Mouse (Mus musculus) activated CD4-positive, CD25-positive, alpha-beta regulatory T cell, adult 4 months (primary cell): Measurements from ENCODE around the gene Akap7. TPM values are rescaled to one million over a fixed set of nuclear protein-coding genes. Genes with fewer than 3 reads are reported as not detected.

Experiments
- ATAC-seq: one replicate; pipeline ENCODE4 v1.8.0; 2017
- polyA plus RNA-seq, 2 experiments: library from polyadenylated mRNA; unstranded; fragments of 100-300 nt; shearing (Covaris generic); gene quantifications; one replicate each; pipeline ENCODE4 v1.2.1; 2017

Akap7 gene
- polyA plus RNA-seq: 1 to 10 TPM; 4.1 to 5.4 TPM

GRCm38 (mm10) chr10:25307770-25308169, at the start of gene Akap7:
TSS of gene Akap7 (minus strand) at chr10:25307870.
- no peak for ATAC-seq

- ATAC-seq: no peak
Observed at GRCm38 (mm10) chr10:25354390-25354789, 46.7 kb upstream of the Akap7 start.

- no peak for ATAC-seq
Observed at GRCm38 (mm10) chr10:25353941-25354340, 46.3 kb upstream of the Akap7 start.

- ATAC-seq: no peak
Observed at GRCm38 (mm10) chr10:25342801-25343200, 35.1 kb upstream of the Akap7 start.

GRCm38 (mm10) chr10:25340675-25341074, 33.0 kb upstream of the Akap7 start:
- no peak for ATAC-seq

GRCm38 (mm10) chr10:25333390-25334079, 25.9 kb upstream of the Akap7 start:
- no peak for ATAC-seq

- ATAC-seq: peak; percentile 46
Observed at GRCm38 (mm10) chr10:25331321-25332049, 23.8 kb upstream of the Akap7 start.

GRCm38 (mm10) chr10:25330094-25330493, 22.4 kb upstream of the Akap7 start:
- no peak for ATAC-seq

GRCm38 (mm10) chr10:25327511-25327910, 19.8 kb upstream of the Akap7 start:
- no peak for ATAC-seq

- no peak for ATAC-seq
Observed at GRCm38 (mm10) chr10:25325690-25326089, 18.0 kb upstream of the Akap7 start.

GRCm38 (mm10) chr10:25321198-25321597, 13.5 kb upstream of the Akap7 start:
- no peak for ATAC-seq

- no peak for ATAC-seq
Observed at GRCm38 (mm10) chr10:25319531-25319930, 11.9 kb upstream of the Akap7 start.

- no peak for ATAC-seq
Observed at GRCm38 (mm10) chr10:25318405-25318804, 10.7 kb upstream of the Akap7 start.

GRCm38 (mm10) chr10:25317665-25318064, 10.0 kb upstream of the Akap7 start:
- no peak for ATAC-seq

- no peak for ATAC-seq
Observed at GRCm38 (mm10) chr10:25313856-25314584, 6.3 kb upstream of the Akap7 start.

- no peak for ATAC-seq
Observed at GRCm38 (mm10) chr10:25311554-25312212, 4.0 kb upstream of the Akap7 start.

- ATAC-seq: no peak
Observed at GRCm38 (mm10) chr10:25310736-25311135, 3.1 kb upstream of the Akap7 start.

- no peak for ATAC-seq
Observed at GRCm38 (mm10) chr10:25309996-25310395, 2.3 kb upstream of the Akap7 start.

- no peak for ATAC-seq
Observed at GRCm38 (mm10) chr10:25305146-25305545, 2.5 kb downstream of the Akap7 start.

- ATAC-seq: no peak
Observed at GRCm38 (mm10) chr10:25304608-25305007, 3.1 kb downstream of the Akap7 start.

GRCm38 (mm10) chr10:25299031-25299529, 8.6 kb downstream of the Akap7 start:
- no peak for ATAC-seq

- ATAC-seq: no peak
Observed at GRCm38 (mm10) chr10:25298264-25298671, 9.4 kb downstream of the Akap7 start.
